10 mouse cellular contexts compared by ENCODE assay signal in the genomic region with DNA sequence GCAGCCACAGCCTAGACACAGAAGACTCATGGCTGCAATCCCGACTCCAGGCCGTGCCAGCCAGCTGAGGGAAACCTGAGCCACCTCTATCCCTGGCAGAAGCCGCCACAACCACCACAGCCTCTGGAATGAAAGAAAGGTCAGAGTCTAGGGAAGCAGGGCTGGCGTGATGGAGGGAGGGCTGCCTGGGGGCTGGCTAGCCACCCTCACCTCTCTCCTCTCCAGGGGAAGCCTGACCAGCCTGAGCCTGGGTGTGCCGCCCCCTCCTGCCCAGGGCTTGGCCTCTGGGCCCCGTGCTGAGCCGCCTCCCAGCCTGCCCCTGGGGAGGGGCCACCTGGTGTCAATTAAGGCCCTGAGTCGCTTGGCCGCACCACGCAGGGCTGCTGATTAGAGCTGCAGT. TPM values are rescaled to one million over a fixed set of nuclear protein-coding genes. Genes with fewer than 3 reads are reported as not detected.
DNase-seq lines count a peak whose midpoint lies in the region; ATAC-seq and TF ChIP-seq lines count a peak whose summit lies in the region.
"Had no signal": no experiment of that assay in that cellular context is flagged by ENCODE, and none has a peak within 500 bp of the region (broad histone marks: within the 10 kb centered on the region; RNA-seq: fewer than 3 reads in every experiment).

A gene (plus strand): TSS at position 352 of the 400 bp plus-strand sequence.

- H3K4me2 ChIP-seq in hindbrain, postnatal 0 days (ENCODE audit: low read depth, low read length), result no peak within 1 kb of the TSS
- peak within 1 kb of the TSS; percentile 45 for H3K4me2 ChIP-seq in embryonic facial prominence, embryonic 13.5 days
- H3K4me2 ChIP-seq in limb, embryonic 14.5 days (replicated peaks; ENCODE audit: low read depth, low read length, severe bottlenecking), result no peak within 1 kb of the TSS
- H3K4me2 ChIP-seq: neural tube, embryonic 13.5 days had no signal

- 24% methylated on average over 10 of the region's 10 CpGs for WGBS in hindbrain, embryonic 10.5 days
- 27% methylated on average over 10 of the region's 10 CpGs for WGBS in hindbrain, postnatal 0 days
- 5% methylated on average over 9 of the region's 10 CpGs for WGBS in embryonic facial prominence, embryonic 13.5 days
- 24% methylated on average over 10 of the region's 10 CpGs for WGBS in kidney, adult 2 months
- 7% methylated on average over 7 of the region's 10 CpGs for WGBS in limb, embryonic 14.5 days

- no peak; the same call in 1 of the 2 replicates for ATAC-seq in hindbrain, postnatal 0 days
- peak; percentile 67 for ATAC-seq in embryonic facial prominence, embryonic 13.5 days (ENCODE audit: insufficient number of reproducible peaks, insufficient read depth, low FRiP score, low TSS enrichment, low read depth)
- peak; percentile 41; the same call in 1 of the 2 replicates for ATAC-seq in limb, embryonic 14.5 days (ENCODE audit: low FRiP score, low read depth)
- ATAC-seq: inflammation-experienced regulatory T-cells, adult 6 months had no signal

- H3K27me3 ChIP-seq in hindbrain, embryonic 10.5 days (ENCODE audit: insufficient read depth, poor library complexity, severe bottlenecking), result no peaks in the 10 kb centered on the region
- H3K27me3 ChIP-seq in hindbrain, postnatal 0 days (ENCODE audit: insufficient read depth, low read length), result no peaks in the 10 kb centered on the region
- H3K27me3 ChIP-seq in embryonic facial prominence, embryonic 13.5 days, result no peaks in the 10 kb centered on the region
- no peaks in the 10 kb centered on the region for H3K27me3 ChIP-seq in kidney, adult 2 months (replicated peaks; ENCODE audit: control insufficient read depth, insufficient read depth, low read length)
- H3K27me3 ChIP-seq in limb, embryonic 14.5 days (ENCODE audit: control insufficient read depth, insufficient read depth, low read length), result no peaks in the 10 kb centered on the region
- H3K27me3 ChIP-seq: neural tube, embryonic 13.5 days had no signal

- TF ChIP-seq POLR2A in kidney, adult 2 months (IDR thresholded peaks at IDR 0.05; ENCODE audit: low read depth, low read length), result no peak
- TF ChIP-seq POLR2A in limb, embryonic 14.5 days (IDR thresholded peaks at IDR 0.05; ENCODE audit: borderline replicate concordance, extremely low read depth, insufficient read depth, insufficient read length), result no peak

- H3K36me3 ChIP-seq in hindbrain, embryonic 10.5 days, result no peaks in the 10 kb centered on the region
- no peaks in the 10 kb centered on the region for H3K36me3 ChIP-seq in hindbrain, postnatal 0 days (ENCODE audit: insufficient read depth, low read length)
- no peaks in the 10 kb centered on the region for H3K36me3 ChIP-seq in embryonic facial prominence, embryonic 13.5 days
- no peaks in the 10 kb centered on the region for H3K36me3 ChIP-seq in kidney, adult 2 months (ENCODE audit: control insufficient read depth, insufficient read depth, low read length)
- no peaks in the 10 kb centered on the region for H3K36me3 ChIP-seq in limb, embryonic 14.5 days (ENCODE audit: control insufficient read depth, insufficient read depth, low read length)
- H3K36me3 ChIP-seq: neural tube, embryonic 13.5 days had no signal

- H3K27ac ChIP-seq in hindbrain, embryonic 10.5 days, result peak within 1 kb of the TSS; percentile 80
- H3K27ac ChIP-seq in hindbrain, postnatal 0 days, result no peak within 1 kb of the TSS
- H3K27ac ChIP-seq in embryonic facial prominence, embryonic 13.5 days, result peak within 1 kb of the TSS; percentile 81
- no peak within 1 kb of the TSS for H3K27ac ChIP-seq in kidney, adult 2 months (ENCODE audit: insufficient read depth, low read depth, low read length)
- H3K27ac ChIP-seq in limb, embryonic 14.5 days (replicated peaks; ENCODE audit: low read depth, low read length), result no peak within 1 kb of the TSS
- H3K27ac ChIP-seq: neural tube, embryonic 13.5 days had no signal

- no peaks in the 10 kb centered on the region for H3K9me3 ChIP-seq in hindbrain, embryonic 10.5 days
- no peaks in the 10 kb centered on the region for H3K9me3 ChIP-seq in hindbrain, postnatal 0 days (ENCODE audit: low read length)
- H3K9me3 ChIP-seq in embryonic facial prominence, embryonic 13.5 days, result peaks cover 5% of the 10 kb centered on the region; the same call in 1 of the 2 replicates
- H3K9me3 ChIP-seq in limb, embryonic 14.5 days (ENCODE audit: control insufficient read depth, low read length), result no peaks in the 10 kb centered on the region
- H3K9me3 ChIP-seq: neural tube, embryonic 13.5 days had no signal

- no peak within 1 kb of the TSS for H3K9ac ChIP-seq in hindbrain, postnatal 0 days (replicated peaks; ENCODE audit: low read length)
- H3K9ac ChIP-seq in embryonic facial prominence, embryonic 13.5 days, result peak within 1 kb of the TSS; percentile 21; the same call in 1 of the 2 replicates
- no peak within 1 kb of the TSS for H3K9ac ChIP-seq in limb, embryonic 14.5 days (ENCODE audit: low read depth, low read length, severe bottlenecking)
- H3K9ac ChIP-seq: neural tube, embryonic 13.5 days had no signal

- peaks cover 13% of the 10 kb centered on the region for H3K4me1 ChIP-seq in hindbrain, embryonic 10.5 days (replicated peaks)
- H3K4me1 ChIP-seq in hindbrain, postnatal 0 days (ENCODE audit: insufficient read depth, low read length), result no peaks in the 10 kb centered on the region
- peaks cover 30% of the 10 kb centered on the region for H3K4me1 ChIP-seq in embryonic facial prominence, embryonic 13.5 days
- no peaks in the 10 kb centered on the region for H3K4me1 ChIP-seq in kidney, adult 2 months (ENCODE audit: control insufficient read depth, insufficient read depth, low read length)
- peaks cover 8% of the 10 kb centered on the region for H3K4me1 ChIP-seq in limb, embryonic 14.5 days (ENCODE audit: control insufficient read depth, insufficient read depth, low read length)

- no peak for TF ChIP-seq CTCF in hindbrain, postnatal 0 days (IDR thresholded peaks at IDR 0.05; ENCODE audit: low read depth)
- TF ChIP-seq CTCF in kidney, adult 2 months (conservative IDR thresholded peaks at IDR 0.05; ENCODE audit: insufficient read depth, insufficient read length, low read depth, low read length), result no peak

- peak; percentile 35 for DNase-seq in hindbrain, embryonic 10.5 days (ENCODE audit: low spot score)
- DNase-seq in hindbrain, postnatal 0 days (ENCODE audit: low spot score), result no peak
- peak; percentile 33 for DNase-seq in kidney, adult 2 months
- DNase-seq in limb, embryonic 14.5 days (ENCODE audit: low spot score), result peak; percentile 18
- DNase-seq in ovary, adult 18-20 months (ENCODE audit: low spot score), result no peak
- DNase-seq in right cerebral cortex, postnatal 14 days, result no peak
- no peak for DNase-seq in cerebellum, adult 9-11 months

- H3K4me3 ChIP-seq in hindbrain, embryonic 10.5 days, result no peak within 1 kb of the TSS
- H3K4me3 ChIP-seq in hindbrain, postnatal 0 days (ENCODE audit: low read length), result no peak within 1 kb of the TSS
- no peak within 1 kb of the TSS; the same call in 1 of the 2 replicates for H3K4me3 ChIP-seq in embryonic facial prominence, embryonic 13.5 days
- H3K4me3 ChIP-seq in kidney, adult 2 months (ENCODE audit: insufficient read depth, low read depth, low read length), result no peak within 1 kb of the TSS
- H3K4me3 ChIP-seq in limb, embryonic 14.5 days (replicated peaks; ENCODE audit: low read length), result no peak within 1 kb of the TSS
- H3K4me3 ChIP-seq: neural tube, embryonic 13.5 days had no signal

RNA-seq across cellular contexts. Expression of the gene that starts here (rescaled TPM):
- polyA plus RNA-seq in hindbrain, embryonic 10.5 days (2016; fragmentation: Nextera tagmentation; extraction: Ambion mirVana), result 0.33 and 0.45 TPM in 2 replicates
- total RNA-seq in hindbrain, postnatal 0 days (2014; rRNA removed), result 10.7 and 16.9 TPM in 2 replicates
- polyA plus RNA-seq in hindbrain, postnatal 0 days (2015; fragmentation: Nextera tagmentation; extraction: Ambion mirVana), result 2.5 and 3.1 TPM in 2 replicates
- 0.39 and 0.50 TPM in 2 replicates for polyA plus RNA-seq in embryonic facial prominence, embryonic 13.5 days (2015; fragmentation: Nextera tagmentation; extraction: Ambion mirVana)
- polyA plus RNA-seq in kidney, adult 2 months (2012; rRNA removed), result 0.60 and 0.67 TPM in 2 replicates
- 0.41 and 0.45 TPM in 2 replicates for polyA plus RNA-seq in limb, embryonic 14.5 days (2012; rRNA removed)
- 0.32 and 0.70 TPM in 2 replicates for polyA plus RNA-seq in limb, embryonic 14.5 days (2014; fragmentation: Nextera tagmentation; extraction: Ambion mirVana)

Comparison
In these comparisons a context has a peak if more than half of its experiments do, and no peak if none do; other contexts are left out.
1. Peak in DNase-seq and H3K27ac ChIP-seq in hindbrain, embryonic 10.5 days; RNA of the gene not detected or under 1 TPM.
2. Peak in ATAC-seq, H3K27ac ChIP-seq, H3K9ac ChIP-seq and H3K4me2 ChIP-seq in embryonic facial prominence, embryonic 13.5 days; RNA of the gene not detected or under 1 TPM.
3. Peak in DNase-seq in kidney, adult 2 months; RNA of the gene not detected or under 1 TPM.
4. Peak in DNase-seq and ATAC-seq in limb, embryonic 14.5 days; RNA of the gene not detected or under 1 TPM.